10 mouse cellular contexts compared by ENCODE assay signal in the genomic region with DNA sequence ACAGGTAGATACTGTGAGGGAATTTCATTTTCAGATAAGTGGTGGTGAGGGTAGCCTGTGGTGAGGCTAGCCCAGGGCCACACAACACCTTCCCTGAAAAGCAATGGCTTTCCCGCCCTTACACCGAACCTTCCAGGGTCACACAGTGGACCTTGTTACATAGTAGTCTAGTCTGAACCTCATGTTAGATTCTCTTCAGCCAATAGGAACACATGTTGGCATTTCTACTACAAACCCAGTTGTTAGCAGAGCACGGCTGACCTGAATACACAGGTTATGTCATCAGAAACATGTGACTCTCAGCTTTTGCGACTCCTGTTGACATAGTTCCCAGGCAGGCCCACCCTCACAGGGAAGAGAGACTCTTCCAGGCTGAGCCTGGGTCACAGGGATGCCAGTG. TPM values are rescaled to one million over a fixed set of nuclear protein-coding genes. Genes with fewer than 3 reads are reported as not detected.
DNase-seq lines count a peak whose midpoint lies in the region; ATAC-seq lines count a peak whose summit lies in the region.
"Had no signal": no experiment of that assay in that cellular context is flagged by ENCODE, and none has a peak within 500 bp of the region (broad histone marks: within the 10 kb centered on the region; RNA-seq: fewer than 3 reads in every experiment).

No protein-coding gene starts in this region.

- H3K4me3 ChIP-seq in heart, embryonic 13.5 days, result no peak overlapping the region
- H3K4me3 ChIP-seq in midbrain, embryonic 12.5 days, result no peak overlapping the region
- H3K4me3 ChIP-seq in midbrain, embryonic 11.5 days (ENCODE audit: low read depth, low read length), result no peak overlapping the region
- no peak overlapping the region for H3K4me3 ChIP-seq in intestine, embryonic 15.5 days (replicated peaks)
- H3K4me3 ChIP-seq in neural tube, embryonic 15.5 days (replicated peaks), result no peak overlapping the region

- ATAC-seq in heart, embryonic 13.5 days (ENCODE audit: extremely low read depth, insufficient number of reproducible peaks, low FRiP score, low TSS enrichment), result no peak
- ATAC-seq in midbrain, embryonic 12.5 days (ENCODE audit: low FRiP score, low read depth), result 0 out of 2 replicates have a peak, but pooled peaks have one; percentile 10
- no peak for ATAC-seq in midbrain, embryonic 11.5 days (ENCODE audit: low FRiP score)
- peak; percentile 55 for ATAC-seq in intestine, embryonic 15.5 days
- ATAC-seq in neural tube, embryonic 15.5 days (ENCODE audit: low FRiP score), result no peak; the same call in 1 of the 2 replicates
- ATAC-seq: CD4-positive, CD25-positive, alpha-beta regulatory T cell, adult 4 months had no signal

- intact Hi-C loops in left cerebral cortex, postnatal 10 days (cut with DNase I), result no loop called here

- DNase-seq in heart, adult 18-20 months, result no peak
- DNase-seq in midbrain, embryonic 11.5 days (ENCODE audit: low spot score, missing footprints), result no peak
- DNase-seq in left cerebral cortex, postnatal 10 days (ENCODE audit: extremely low spot score in 1 of 2, low spot score in 2 of 2), result no peak
- no peak for DNase-seq in layer of hippocampus, postnatal 10 days (ENCODE audit: low spot score in 2 of 2)
- DNase-seq: gastrocnemius, postnatal 25 days had no signal

- 60% methylated on average over 4 of the region's 4 CpGs for WGBS in heart, embryonic 13.5 days
- WGBS in midbrain, embryonic 12.5 days, result 87% methylated on average over 4 of the region's 4 CpGs
- 93% methylated on average over 4 of the region's 4 CpGs for WGBS in midbrain, embryonic 11.5 days
- WGBS in intestine, embryonic 15.5 days, result 55% methylated on average over 4 of the region's 4 CpGs
- 85% methylated on average over 4 of the region's 4 CpGs for WGBS in neural tube, embryonic 15.5 days

- peaks cover 4% of the 10 kb centered on the region; the same call in 1 of the 2 replicates for H3K9me3 ChIP-seq in heart, embryonic 13.5 days
- H3K9me3 ChIP-seq in midbrain, embryonic 12.5 days, result 0 out of 2 replicates have a peak, but pooled peaks cover 1% of the 10 kb centered on the region
- peaks cover 5% of the 10 kb centered on the region; the same call in 1 of the 2 replicates for H3K9me3 ChIP-seq in midbrain, embryonic 11.5 days (ENCODE audit: control insufficient read depth, low read length)
- no peaks in the 10 kb centered on the region for H3K9me3 ChIP-seq in intestine, embryonic 15.5 days
- no peaks in the 10 kb centered on the region for H3K9me3 ChIP-seq in neural tube, embryonic 15.5 days (replicated peaks)

- H3K9ac ChIP-seq in heart, embryonic 13.5 days, result peak overlapping the region; percentile 42
- H3K9ac ChIP-seq in midbrain, embryonic 12.5 days (replicated peaks), result no peak overlapping the region
- H3K9ac ChIP-seq in midbrain, embryonic 11.5 days (ENCODE audit: low read length), result no peak overlapping the region
- H3K9ac ChIP-seq in intestine, embryonic 15.5 days, result no peak overlapping the region
- no peak overlapping the region for H3K9ac ChIP-seq in neural tube, embryonic 15.5 days (replicated peaks)

- H3K4me2 ChIP-seq in heart, embryonic 13.5 days, result peak overlapping the region; percentile 56
- H3K4me2 ChIP-seq in midbrain, embryonic 12.5 days (replicated peaks), result no peak overlapping the region
- H3K4me2 ChIP-seq in midbrain, embryonic 11.5 days, result no peak overlapping the region
- no peak overlapping the region for H3K4me2 ChIP-seq in intestine, embryonic 15.5 days (replicated peaks)
- H3K4me2 ChIP-seq in neural tube, embryonic 15.5 days, result no peak overlapping the region

- H3K4me1 ChIP-seq in heart, embryonic 13.5 days, result peaks cover 55% of the 10 kb centered on the region
- peaks cover 28% of the 10 kb centered on the region for H3K4me1 ChIP-seq in midbrain, embryonic 12.5 days
- H3K4me1 ChIP-seq in midbrain, embryonic 11.5 days (ENCODE audit: control insufficient read depth, insufficient read depth, low read length), result no peaks in the 10 kb centered on the region
- H3K4me1 ChIP-seq in intestine, embryonic 15.5 days (replicated peaks), result peaks cover 44% of the 10 kb centered on the region
- H3K4me1 ChIP-seq in neural tube, embryonic 15.5 days, result peaks cover 38% of the 10 kb centered on the region

- no peaks in the 10 kb centered on the region for H3K27me3 ChIP-seq in heart, embryonic 13.5 days (replicated peaks)
- H3K27me3 ChIP-seq in midbrain, embryonic 12.5 days, result no peaks in the 10 kb centered on the region
- H3K27me3 ChIP-seq in midbrain, embryonic 11.5 days (ENCODE audit: control insufficient read depth, insufficient read depth, low read length), result no peaks in the 10 kb centered on the region
- no peaks in the 10 kb centered on the region for H3K27me3 ChIP-seq in intestine, embryonic 15.5 days (replicated peaks)
- H3K27me3 ChIP-seq in neural tube, embryonic 15.5 days (replicated peaks), result no peaks in the 10 kb centered on the region

- H3K27ac ChIP-seq in heart, embryonic 13.5 days (replicated peaks), result peak overlapping the region; percentile 97
- peak overlapping the region; percentile 4; the same call in 1 of the 2 replicates for H3K27ac ChIP-seq in midbrain, embryonic 12.5 days (replicated peaks)
- H3K27ac ChIP-seq in midbrain, embryonic 11.5 days (ENCODE audit: low read depth, low read length), result no peak overlapping the region
- peak overlapping the region; percentile 86 for H3K27ac ChIP-seq in intestine, embryonic 15.5 days
- peak overlapping the region; percentile 4 for H3K27ac ChIP-seq in neural tube, embryonic 15.5 days (replicated peaks)

- no peaks in the 10 kb centered on the region for H3K36me3 ChIP-seq in heart, embryonic 13.5 days
- H3K36me3 ChIP-seq in midbrain, embryonic 12.5 days, result peaks cover 8% of the 10 kb centered on the region
- H3K36me3 ChIP-seq in midbrain, embryonic 11.5 days (ENCODE audit: control insufficient read depth, insufficient read depth, low read length), result no peaks in the 10 kb centered on the region
- H3K36me3 ChIP-seq in intestine, embryonic 15.5 days, result peaks cover 6% of the 10 kb centered on the region; the same call in 1 of the 2 replicates
- H3K36me3 ChIP-seq in neural tube, embryonic 15.5 days, result no peaks in the 10 kb centered on the region

RNA-seq across cellular contexts. Expression of gene Zfp618, which starts 33.9 kb away (rescaled TPM):
- polyA plus RNA-seq in heart, embryonic 13.5 days (2015; fragmentation: Nextera tagmentation; extraction: Ambion mirVana), result 11.3 and 11.8 TPM in 2 replicates
- total RNA-seq in heart, adult 18-20 months (2021), result under 1 TPM; 0.20 to 0.23 TPM
- 43.5 and 47.1 TPM in 2 replicates for polyA plus RNA-seq in midbrain, embryonic 12.5 days (2016; fragmentation: Nextera tagmentation; extraction: Ambion mirVana)
- 23.6 and 27.7 TPM in 2 replicates for polyA plus RNA-seq in midbrain, embryonic 11.5 days (2014; fragmentation: Nextera tagmentation; extraction: Ambion mirVana)
- polyA plus RNA-seq in intestine, embryonic 15.5 days (2015; fragmentation: Nextera tagmentation; extraction: Ambion mirVana), result 20.1 and 20.6 TPM in 2 replicates
- 27.6 and 28.1 TPM in 2 replicates for polyA plus RNA-seq in neural tube, embryonic 15.5 days (2015; fragmentation: Nextera tagmentation; extraction: Ambion mirVana)
- 1 to 10 TPM; 8.3 to 9.3 TPM for total RNA-seq in left cerebral cortex, postnatal 10 days (2021)
- total RNA-seq in layer of hippocampus, postnatal 10 days (2021), result 1 to 10 TPM; 5.3 to 7.0 TPM

Comparison
In these comparisons a context has a peak if more than half of its experiments do, and no peak if none do; other contexts are left out.
1. ATAC-seq: peak in midbrain, embryonic 12.5 days (single experiment) and intestine, embryonic 15.5 days (single experiment); none in heart, embryonic 13.5 days (single experiment), midbrain, embryonic 11.5 days (single experiment) and neural tube, embryonic 15.5 days (single experiment).